ENCODE assay signal across 8 mouse cellular contexts in the genomic region with DNA sequence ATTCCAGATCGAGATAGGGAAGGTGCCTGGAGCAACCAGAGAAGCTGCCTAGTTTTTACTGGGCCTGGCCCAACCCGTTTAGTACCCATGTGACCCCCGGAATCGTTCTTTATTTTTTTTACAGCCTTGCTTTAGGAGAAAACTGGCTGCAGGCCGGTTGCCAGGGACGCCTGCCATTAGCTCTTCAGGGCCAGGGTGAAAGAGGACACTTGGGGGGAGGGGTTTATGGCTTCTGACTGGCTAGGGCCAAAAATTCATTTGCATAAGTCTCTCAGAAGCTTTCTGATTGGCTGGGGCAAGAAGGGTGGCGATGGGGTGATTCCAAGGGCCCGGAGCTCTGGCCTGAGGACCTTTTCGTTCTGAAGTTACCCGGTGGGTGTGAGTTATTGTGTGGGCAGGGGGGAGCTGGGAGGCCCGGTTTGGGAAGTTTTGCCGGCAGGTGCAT. TPM values are rescaled to one million over a fixed set of nuclear protein-coding genes. Genes with fewer than 3 reads are reported as not detected.
A peak's percentile ranks its signal among the peaks of the same experiment; 100 is the strongest.
DNase-seq lines count a peak whose midpoint lies in the region; ATAC-seq and TF ChIP-seq lines count a peak whose summit lies in the region.

Gene Mid1ip1 (plus strand): TSS at position 318 of the 445 bp plus-strand sequence.

- H3K9me3 ChIP-seq in hindbrain, embryonic 16.5 days (ENCODE audit: control insufficient read depth, low read length) = no peaks in the 10 kb centered on the region

- no peaks in the 10 kb centered on the region for H3K4me1 ChIP-seq in hindbrain, embryonic 16.5 days (ENCODE audit: control insufficient read depth, insufficient read depth, low read depth, low read length)

- peak within 1 kb of the TSS; percentile 65 for H3K4me3 ChIP-seq in gastrocnemius, adult 2 months
- H3K4me3 ChIP-seq in hindbrain, embryonic 16.5 days (ENCODE audit: low read length) = peak within 1 kb of the TSS; percentile 2; the same call in 1 of the 2 replicates

- ATAC-seq in common myeloid progenitor, adult 5-6 weeks (replicated peaks; ENCODE audit: low read depth, poor library complexity, severe bottlenecking) = peak; percentile 65
- peak; percentile 71 for ATAC-seq in hindbrain, embryonic 16.5 days

- peak within 1 kb of the TSS; percentile 31 for H3K4me2 ChIP-seq in hindbrain, embryonic 16.5 days (ENCODE audit: low read length)

- H3K9ac ChIP-seq in hindbrain, embryonic 16.5 days (ENCODE audit: low read depth, low read length) = no peak within 1 kb of the TSS; the same call in 1 of the 2 replicates

- H3K27ac ChIP-seq in gastrocnemius, adult 2 months = peak within 1 kb of the TSS; percentile 90
- H3K27ac ChIP-seq in hindbrain, embryonic 16.5 days (ENCODE audit: low read depth, low read length) = peak within 1 kb of the TSS; percentile 40; the same call in 1 of the 2 replicates

- no peaks in the 10 kb centered on the region for H3K27me3 ChIP-seq in hindbrain, embryonic 16.5 days (replicated peaks; ENCODE audit: control insufficient read depth, insufficient read depth, low read length)

- H3K36me3 ChIP-seq in hindbrain, embryonic 16.5 days (ENCODE audit: control insufficient read depth, insufficient read depth, low read length) = no peaks in the 10 kb centered on the region

- no peak for TF ChIP-seq CTCF in gastrocnemius, adult 2 months (IDR thresholded peaks at IDR 0.05)

- DNase-seq in ZHBTc4 (ENCODE audit: low read depth, low spot score) = peak; percentile 90
- DNase-seq in gastrocnemius, adult 2 months = peak; percentile 90
- peak; percentile 57 for DNase-seq in left cerebral cortex, adult 11 months (ENCODE audit: low spot score)
- DNase-seq in lung, postnatal 4 days = peak; percentile 86 to 92
- DNase-seq in retina, postnatal 7 days (ENCODE audit: low read depth, low spot score) = peak; percentile 68
- DNase-seq in urinary bladder, adult 18-20 months (ENCODE audit: low spot score in 2 of 2) = peak; percentile 30 to 74

- 16% methylated on average over 12 of the region's 12 CpGs for WGBS in hindbrain, embryonic 16.5 days

- intact Hi-C loops in gastrocnemius, adult 2 months (cut with DNase I) = loop anchor here (10.0 kb wide), 2 partner anchors 160 to 370 kb away; no protein-coding TSS in a partner anchor

RNA-seq across cellular contexts. Expression of gene Mid1ip1, which starts in this region (rescaled TPM):
- 42.1 and 45.8 TPM in 2 replicates for total RNA-seq in common myeloid progenitor, adult 5-6 weeks (2017)
- 10 to 100 TPM; 23.9 to 26.1 TPM for total RNA-seq in gastrocnemius, adult 2 months (2021)
- 128 and 136 TPM in 2 replicates for polyA plus RNA-seq in hindbrain, embryonic 16.5 days (2015; fragmentation: Nextera tagmentation; extraction: Ambion mirVana)

Comparison
In these comparisons a context has a peak if more than half of its experiments do, and no peak if none do; other contexts are left out.
1. Peak in every context shown above with its lines: DNase-seq, ATAC-seq, H3K4me3 ChIP-seq and H3K27ac ChIP-seq.